Mouse (Mus musculus) heart, embryonic 12.5 days (tissue): ENCODE data around the gene Gm21970. TPM values are rescaled to one million over a fixed set of nuclear protein-coding genes. Genes with fewer than 3 reads are reported as not detected.

Source experiments
- ATAC-seq: fragments of 200-750 bp; cut with Nextera tagmentation; 2 replicates; pipeline ENCODE4 v1.8.0; 2017; ENCODE audit warnings: moderate TSS enrichment, moderate library complexity; ENCODE audit not compliant: insufficient number of reproducible peaks, low FRiP score
- H3K27ac ChIP-seq: fragments of 300-500 bp; sonication (generic); 2 replicates; pipeline ENCODE4 v1.5.1; 2016; ENCODE audit warnings: mild to moderate bottlenecking, moderate library complexity; ENCODE audit not compliant: poor library complexity, severe bottlenecking
- H3K27me3 ChIP-seq: fragments of 300-500 bp; sonication (generic); replicated peaks from 2 replicates; pipeline ENCODE4 v1.6.1; 2016; ENCODE audit warnings: mild to moderate bottlenecking, moderate library complexity
- H3K36me3 ChIP-seq: fragments of 300-500 bp; sonication (generic); 2 replicates; pipeline ENCODE4 v1.6.1; 2016; ENCODE audit warnings: mild to moderate bottlenecking, moderate library complexity
- H3K4me1 ChIP-seq: fragments of 300-500 bp; sonication (generic); replicated peaks from 2 replicates; pipeline ENCODE4 v1.6.1; 2016; ENCODE audit warnings: mild to moderate bottlenecking
- H3K4me2 ChIP-seq: fragments of 300-500 bp; sonication (generic); 2 replicates; pipeline ENCODE4 v1.6.1; 2016; ENCODE audit warnings: mild to moderate bottlenecking, moderate library complexity
- H3K4me3 ChIP-seq: fragments of 300-500 bp; sonication (generic); 2 replicates; pipeline ENCODE4 v1.5.1; 2016; ENCODE audit warnings: mild to moderate bottlenecking
- H3K9ac ChIP-seq: fragments of 300-500 bp; sonication (generic); 2 replicates; pipeline ENCODE4 v1.6.1; 2016; ENCODE audit warnings: mild to moderate bottlenecking, moderate library complexity
- H3K9me3 ChIP-seq: fragments of 300-500 bp; sonication (generic); replicated peaks from 2 replicates; pipeline ENCODE4 v1.6.1; 2016; ENCODE audit warnings: mild to moderate bottlenecking, moderate library complexity
- WGBS: fragments of 180-500 bp; shearing (Covaris S2); methylation state at CpG from one replicate; pipeline ENCODE4 v1.1.7; 2016; 5-methylcytosine and 5-hydroxymethylcytosine counted together
- polyA plus RNA-seq: library from polyadenylated mRNA; unstranded; fragments of >200 nt; fragmentation: Nextera tagmentation; extraction: Ambion mirVana; gene quantifications from 2 replicates; pipeline ENCODE4 v1.2.1, GENCODE M21; 2016

The Gm21970 gene
- polyA plus RNA-seq, 1 experiment from 2014 or later: not detected

GRCm38 (mm10) chr16:91356760-91357525, 34.6 kb upstream of the Gm21970 start:
- Histone ChIP-seq H3K27ac (no peak overlapping the region), H3K4me1 (peaks cover 12% of the 10 kb centered on the region), H3K36me3 (no peaks in the 10 kb centered on the region), H3K4me3 (no peak overlapping the region), H3K9me3 (no peaks in the 10 kb centered on the region), H3K4me2 (no peak overlapping the region), H3K27me3 (peaks cover 27% of the 10 kb centered on the region), H3K9ac (no peak overlapping the region)
- 78% methylated on average over 10 of the region's 10 CpGs for WGBS
- ATAC-seq: no peak

DNA sequence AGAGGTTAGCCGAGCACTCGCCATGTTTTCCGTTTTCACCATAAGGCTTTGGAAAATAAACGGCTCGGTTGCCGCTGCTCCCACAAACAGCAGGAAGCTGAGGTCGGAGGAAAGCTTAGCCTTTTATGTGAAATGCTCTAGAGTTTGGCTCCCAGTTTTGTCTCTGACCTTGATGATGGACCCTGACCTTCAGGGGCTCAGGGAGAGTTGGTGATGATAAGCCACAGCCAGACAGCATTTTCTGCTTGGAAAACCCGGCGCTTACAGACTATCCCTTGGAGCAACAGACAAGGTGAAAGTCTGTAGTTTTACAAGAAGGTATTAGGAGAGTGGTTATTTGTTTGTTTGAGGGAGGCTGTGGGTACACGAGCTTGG, 34.0 kb upstream of the Gm21970 start:
- 42% methylated on average over 10 of the region's 10 CpGs for WGBS
- peaks cover 26% of the 10 kb centered on the region for H3K27me3 ChIP-seq

DNA sequence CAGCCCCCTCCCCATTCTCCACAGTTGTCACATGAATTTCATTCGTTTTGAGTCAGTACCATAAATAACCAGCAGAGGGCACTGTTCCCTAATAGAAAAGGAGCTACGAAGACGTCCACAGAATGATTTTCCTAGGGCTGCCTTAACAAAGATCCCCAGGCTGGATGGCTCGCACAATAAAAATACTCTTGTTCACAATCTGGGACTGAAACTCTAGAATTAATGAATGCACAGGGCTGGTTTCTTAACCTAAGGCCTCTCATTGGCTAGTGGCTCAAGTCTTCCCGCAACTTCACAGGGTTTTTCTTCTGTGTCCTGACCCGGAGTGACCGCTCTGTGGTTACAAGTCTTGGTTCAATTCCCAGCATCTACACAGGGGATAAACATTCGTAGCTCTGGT, 33.0 kb upstream of the Gm21970 start:
- Histone ChIP-seq H3K27me3 (peaks cover 17% of the 10 kb centered on the region), H3K4me2 (no peak overlapping the region), H3K9ac (no peak overlapping the region), H3K4me3 (no peak overlapping the region), H3K9me3 (no peaks in the 10 kb centered on the region), H3K36me3 (no peaks in the 10 kb centered on the region), H3K27ac (no peak overlapping the region), H3K4me1 (peaks cover 24% of the 10 kb centered on the region)
- WGBS: 42% methylated on average over 8 of the region's 8 CpGs
- ATAC-seq: no peak

More for the DNA sequence above, 34.0 kb upstream of the Gm21970 start:
- Histone ChIP-seq H3K36me3 (no peaks in the 10 kb centered on the region), H3K4me3 (no peak overlapping the region), H3K4me1 (peaks cover 17% of the 10 kb centered on the region), H3K27ac (no peak overlapping the region), H3K9me3 (no peaks in the 10 kb centered on the region), H3K4me2 (no peak overlapping the region), H3K9ac (no peak overlapping the region; the same call in 1 of the 2 replicates)
- ATAC-seq: no peak

GRCm38 (mm10) chr16:91359531-91359930, 32.0 kb upstream of the Gm21970 start:
- H3K4me1 ChIP-seq: peaks cover 33% of the 10 kb centered on the region
- no peak overlapping the region for H3K4me2 ChIP-seq
- ATAC-seq: no peak
- H3K36me3 ChIP-seq: no peaks in the 10 kb centered on the region
- 93% methylated on average over 13 of the region's 13 CpGs for WGBS
- no peak overlapping the region for H3K4me3 ChIP-seq
- no peak overlapping the region for H3K27ac ChIP-seq
- peaks cover 9% of the 10 kb centered on the region for H3K27me3 ChIP-seq
- H3K9me3 ChIP-seq: no peaks in the 10 kb centered on the region
- H3K9ac ChIP-seq: no peak overlapping the region

GRCm38 (mm10) chr16:91360162-91360561, 31.4 kb upstream of the Gm21970 start:
- 57% methylated on average over 3 of the region's 3 CpGs for WGBS
- ATAC-seq: no peak

GRCm38 (mm10) chr16:91362006-91362405, 29.5 kb upstream of the Gm21970 start:
- Histone ChIP-seq H3K9ac (no peak overlapping the region; the same call in 1 of the 2 replicates), H3K36me3 (no peaks in the 10 kb centered on the region), H3K27ac (peak overlapping the region; percentile 63), H3K4me2 (no peak overlapping the region), H3K4me3 (no peak overlapping the region), H3K27me3 (no peaks in the 10 kb centered on the region), H3K4me1 (peaks cover 33% of the 10 kb centered on the region), H3K9me3 (no peaks in the 10 kb centered on the region)
- 59% methylated on average over 2 of the region's 2 CpGs for WGBS
- ATAC-seq: no peak

More at GRCm38 (mm10) chr16:91360162-91360561, 31.4 kb upstream of the Gm21970 start:
- peaks cover 4% of the 10 kb centered on the region for H3K27me3 ChIP-seq
- no peak overlapping the region for H3K4me2 ChIP-seq
- no peak overlapping the region for H3K9ac ChIP-seq
- H3K9me3 ChIP-seq: no peaks in the 10 kb centered on the region
- H3K4me1 ChIP-seq: peaks cover 33% of the 10 kb centered on the region
- H3K4me3 ChIP-seq: no peak overlapping the region
- H3K36me3 ChIP-seq: no peaks in the 10 kb centered on the region
- no peak overlapping the region for H3K27ac ChIP-seq

DNA sequence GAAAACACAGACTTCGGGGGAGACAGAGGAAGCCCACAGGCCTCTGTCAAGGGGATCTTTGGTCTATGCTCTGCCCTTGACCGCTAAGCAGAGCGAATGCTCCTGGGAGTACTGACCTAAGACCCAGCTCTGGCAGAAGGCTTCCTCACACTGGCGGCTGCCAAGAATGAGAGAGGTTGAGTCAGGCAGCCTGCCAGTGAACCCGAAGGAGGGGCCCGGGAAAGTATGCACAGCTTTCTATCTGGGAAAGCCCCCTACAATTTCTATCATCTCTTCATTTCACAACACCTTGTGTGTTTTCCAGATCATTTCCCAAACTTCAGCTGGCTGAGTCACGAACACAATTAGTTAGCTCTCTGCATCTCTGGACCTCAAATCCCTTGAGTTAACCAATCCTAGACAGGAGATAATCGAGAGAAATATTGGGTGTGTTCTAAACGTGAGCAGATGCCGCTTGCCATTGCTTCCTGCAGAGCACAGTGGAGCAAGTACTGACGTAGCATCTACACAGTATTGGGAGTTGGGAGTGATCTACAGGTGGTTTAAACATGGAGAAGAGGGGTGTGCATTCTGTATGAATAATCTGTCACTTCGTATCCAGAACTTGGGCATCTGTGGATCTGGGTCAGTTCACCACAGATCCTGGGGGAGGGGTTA, 28.8 kb upstream of the Gm21970 start:
- Histone ChIP-seq H3K27me3 (no peaks in the 10 kb centered on the region), H3K4me2 (no peak overlapping the region), H3K36me3 (no peaks in the 10 kb centered on the region), H3K4me1 (peaks cover 28% of the 10 kb centered on the region), H3K4me3 (no peak overlapping the region), H3K9me3 (no peaks in the 10 kb centered on the region), H3K9ac (no peak overlapping the region), H3K27ac (peak overlapping the region; percentile 76)
- 46% methylated on average over 12 of the region's 12 CpGs for WGBS
- peak; percentile 46; the same call in 1 of the 2 replicates for ATAC-seq

- Histone ChIP-seq H3K36me3 (no peaks in the 10 kb centered on the region), H3K4me3 (no peak overlapping the region), H3K27ac (peak overlapping the region; percentile 76), H3K9ac (no peak overlapping the region), H3K9me3 (no peaks in the 10 kb centered on the region), H3K27me3 (no peaks in the 10 kb centered on the region), H3K4me2 (no peak overlapping the region), H3K4me1 (peaks cover 26% of the 10 kb centered on the region)
- WGBS: 25% methylated on average over 3 of the region's 3 CpGs
- ATAC-seq: peak; percentile 73
Measured at GRCm38 (mm10) chr16:91363483-91363882, 28.0 kb upstream of the Gm21970 start.

- ATAC-seq: no peak
- Histone ChIP-seq H3K4me3 (no peak overlapping the region), H3K9ac (no peak overlapping the region), H3K4me1 (peaks cover 27% of the 10 kb centered on the region), H3K27ac (no peak overlapping the region), H3K36me3 (no peaks in the 10 kb centered on the region), H3K27me3 (no peaks in the 10 kb centered on the region), H3K9me3 (no peaks in the 10 kb centered on the region), H3K4me2 (no peak overlapping the region)
Measured at GRCm38 (mm10) chr16:91366567-91366966, 25.0 kb upstream of the Gm21970 start.

GRCm38 (mm10) chr16:91367066-91367465, 24.5 kb upstream of the Gm21970 start:
- no peak overlapping the region for H3K4me2 ChIP-seq
- H3K9me3 ChIP-seq: no peaks in the 10 kb centered on the region
- WGBS: 69% methylated on average over 2 of the region's 2 CpGs
- peaks cover 27% of the 10 kb centered on the region for H3K4me1 ChIP-seq
- no peaks in the 10 kb centered on the region for H3K36me3 ChIP-seq
- no peak overlapping the region for H3K4me3 ChIP-seq
- no peaks in the 10 kb centered on the region for H3K27me3 ChIP-seq
- ATAC-seq: no peak
- H3K9ac ChIP-seq: no peak overlapping the region
- H3K27ac ChIP-seq: no peak overlapping the region

GRCm38 (mm10) chr16:91372577-91373472, 18.7 kb upstream of the Gm21970 start, which contains the start of gene Ifnar2:
TSS of gene Ifnar2 (plus strand) at chr16:91372783.
- peak within 1 kb of the TSS; percentile 78 for H3K4me3 ChIP-seq
- H3K27ac ChIP-seq: peak within 1 kb of the TSS; percentile 93
- H3K4me1 ChIP-seq: peaks cover 22% of the 10 kb centered on the region
- under 1% methylated on average over 61 of the region's 62 CpGs for WGBS
- peaks cover 15% of the 10 kb centered on the region for H3K36me3 ChIP-seq
- peak within 1 kb of the TSS; percentile 84 for H3K9ac ChIP-seq
- peak within 1 kb of the TSS; percentile 88 for H3K4me2 ChIP-seq
- no peaks in the 10 kb centered on the region for H3K27me3 ChIP-seq
- H3K9me3 ChIP-seq: no peaks in the 10 kb centered on the region
- ATAC-seq: peak; percentile 95
